Mouse (Mus musculus): Measurements from ENCODE around the gene Bcl2a1d.
"Not testable (repeated sequence)": the region's sequence is repeated elsewhere in the genome, so short reads cannot be mapped to it uniquely, and the experiment has no call there.

The Bcl2a1d gene

GRCm38 (mm10) chr9:88698746-88699145 lies 33.0 kb downstream of the Bcl2a1d start:
- DNase-seq (ENCODE audit: low spot score): not testable (repeated sequence)

GRCm38 (mm10) chr9:88691307-88691706 lies 40.4 kb downstream of the Bcl2a1d start:
- not testable (repeated sequence) for DNase-seq (ENCODE audit: low spot score)

GRCm38 (mm10) chr9:88689451-88689850 lies 42.3 kb downstream of the Bcl2a1d start:
- not testable (repeated sequence) for DNase-seq (ENCODE audit: low spot score)

- DNase-seq (ENCODE audit: low spot score): not testable (repeated sequence)
Observed at GRCm38 (mm10) chr9:88686719-88687118, 45.0 kb downstream of the Bcl2a1d start.
